Mouse (Mus musculus) thymus, postnatal 0 days (tissue): ENCODE measurements around the gene Galc. TPM values are rescaled to one million over a fixed set of nuclear protein-coding genes. Genes with fewer than 3 reads are reported as not detected.
A peak's percentile ranks its signal among the peaks of the same experiment; 100 is the strongest.

ENCODE experiments used
- DNase-seq: peaks from one replicate; pipeline ENCODE4 v3.0.0-alpha.2; 2015; ENCODE audit warnings: low spot score
- polyA plus RNA-seq: library from polyadenylated mRNA; unstranded; fragments of >200 nt; fragmentation: Nextera tagmentation; extraction: Ambion mirVana; gene quantifications from 2 replicates; pipeline ENCODE4 v1.2.1, GENCODE M21; 2015

The Galc gene
- polyA plus RNA-seq, 1 experiment from 2014 or later: 3.4 TPM

GRCm38 (mm10) chr12:98187186-98187899 is 71.9 kb downstream of the Galc start:
- no peak for DNase-seq

- DNase-seq: peak; percentile 42
These were observed 77.5 kb downstream of the Galc start for GRCm38 (mm10) chr12:98181729-98182128.

GRCm38 (mm10) chr12:98180807-98181206 is 78.5 kb downstream of the Galc start:
- DNase-seq: no peak

- no peak for DNase-seq
These were observed 78.9 kb downstream of the Galc start for GRCm38 (mm10) chr12:98180235-98180800.

DNA sequence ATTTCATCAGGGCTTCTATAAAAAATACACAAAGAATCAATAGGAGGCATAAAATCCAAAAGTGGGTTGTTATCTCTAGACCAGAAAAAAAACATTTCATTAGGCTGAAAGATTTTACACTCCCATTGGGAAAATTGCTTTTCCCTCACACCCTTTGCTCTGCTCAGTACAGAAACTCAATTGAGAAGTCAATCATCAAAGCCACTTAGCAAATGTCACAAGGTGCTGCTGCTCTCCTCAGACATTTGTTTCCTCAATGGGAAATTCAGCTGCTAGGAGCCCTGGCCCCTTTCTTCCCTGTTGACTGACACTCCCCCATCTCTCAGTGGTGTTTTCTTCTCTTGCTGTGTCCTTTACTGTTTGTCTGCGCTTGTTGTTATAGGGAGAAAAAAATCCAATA is 79.8 kb downstream of the Galc start:
- DNase-seq: no peak

- DNase-seq: no peak
These were observed 82.6 kb downstream of the Galc start for GRCm38 (mm10) chr12:98176632-98177031.

GRCm38 (mm10) chr12:98161901-98162300 is 97.4 kb downstream of the Galc start:
- DNase-seq: no peak

DNA sequence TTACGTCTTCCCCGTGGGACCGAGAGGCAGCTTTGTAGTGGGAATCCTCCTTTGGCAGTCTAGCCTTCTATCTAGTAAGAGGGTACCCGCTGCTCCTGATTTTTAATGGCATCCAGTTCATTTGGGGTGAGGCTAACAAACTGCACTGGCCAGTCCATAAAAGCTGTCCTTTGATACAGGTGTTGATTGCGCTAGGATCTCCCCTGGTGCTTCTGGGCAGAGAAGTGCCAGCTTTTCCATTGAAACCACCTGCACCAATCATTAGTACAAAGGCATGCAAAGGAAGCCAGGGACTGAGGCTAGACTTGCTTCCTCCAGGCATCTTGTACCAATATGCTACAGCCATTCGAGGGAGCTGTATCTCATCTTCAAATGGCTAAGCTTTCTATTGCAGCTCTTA is 98.4 kb downstream of the Galc start:
- DNase-seq: no peak

Other genes starting within 250 kb of the Galc start
- 25.3 and 26.3 TPM in 2 replicates for gene Gpr65, start 9.2 kb upstream of the Galc start, polyA plus RNA-seq